Mouse (Mus musculus) right cerebral cortex, postnatal 25 days (tissue): ENCODE measurements at regions not wholly inside any gene's neighbourhood (a gene's known extent, or its start where the extent isn't known, plus 50 kb on each side); places are given as distances from the start of the nearest gene placed in this dataset.

Experiments used
- DNase-seq: peaks from one replicate; pipeline ENCODE4 v3.0.0; 2022

DNA sequence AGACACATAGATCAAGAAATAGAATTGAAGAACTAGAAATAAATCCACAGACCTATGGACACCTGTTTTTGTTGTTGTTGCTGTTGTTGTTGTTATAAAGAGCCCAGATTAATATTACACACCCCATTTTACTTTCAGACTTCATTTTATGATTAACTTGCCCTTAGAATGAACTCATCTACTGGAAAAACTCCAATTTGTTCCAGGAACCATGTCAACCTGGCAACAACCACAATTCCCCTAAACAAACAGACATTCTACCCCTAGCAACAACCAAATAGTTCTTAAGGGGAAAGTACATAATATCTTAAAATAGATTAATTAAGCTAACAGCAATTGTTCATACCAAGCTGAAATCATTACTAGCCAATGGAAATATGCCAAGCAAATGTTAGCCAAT, 646.1 kb downstream of the Gm9195 start:
- DNase-seq, result no peak

DNA sequence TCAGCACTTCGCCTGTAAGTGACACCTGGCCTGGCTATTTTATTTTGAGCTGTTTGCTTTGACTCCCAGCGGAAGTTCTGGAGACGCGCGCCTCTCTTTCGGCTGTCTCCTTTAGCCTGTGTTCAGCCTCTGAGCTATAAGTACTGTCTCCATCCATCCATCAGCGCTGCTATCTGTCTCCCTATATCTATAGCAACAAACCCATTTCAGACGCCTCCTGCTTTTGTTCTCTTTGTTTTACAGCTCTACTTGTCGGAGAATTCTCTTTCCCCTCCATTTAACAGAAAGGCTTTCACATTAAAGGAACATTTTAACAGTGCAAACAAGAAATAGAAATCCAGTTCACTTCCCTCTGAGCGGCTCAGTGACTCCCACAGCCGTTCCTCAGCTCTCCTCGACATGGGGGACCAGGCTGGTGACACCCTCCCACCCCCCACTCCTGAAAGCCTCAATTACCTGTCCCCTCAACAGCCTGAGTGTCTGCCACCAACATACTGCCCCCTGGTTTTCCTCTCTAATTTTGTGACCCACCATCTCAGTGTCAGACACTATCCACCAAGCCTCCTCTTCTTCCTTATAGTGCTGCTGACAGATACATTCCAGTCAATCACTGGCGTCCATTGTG, 682.7 kb downstream of the Gm9195 start:
- DNase-seq, result no peak

DNA sequence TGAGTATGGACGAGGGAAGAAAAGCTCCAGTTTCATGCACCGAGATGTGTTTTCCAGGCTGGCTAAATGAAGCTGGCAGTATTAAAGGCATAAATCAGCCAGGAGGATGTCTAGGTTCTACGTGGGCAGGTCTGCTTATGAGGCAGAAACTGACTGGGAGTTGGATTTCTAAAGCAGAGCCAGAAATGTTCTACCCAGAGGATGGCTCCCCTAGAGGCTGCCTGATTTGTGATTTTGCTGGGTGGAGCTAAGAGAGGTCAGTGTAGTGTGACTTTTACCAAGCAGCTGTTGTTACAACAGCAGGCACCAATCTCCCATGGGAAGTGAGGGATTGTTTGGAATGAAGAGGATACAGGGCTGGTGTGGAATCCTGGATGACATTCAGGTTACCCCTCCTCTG, 686.0 kb downstream of the Gm9195 start:
- DNase-seq, result peak; percentile 18

DNA sequence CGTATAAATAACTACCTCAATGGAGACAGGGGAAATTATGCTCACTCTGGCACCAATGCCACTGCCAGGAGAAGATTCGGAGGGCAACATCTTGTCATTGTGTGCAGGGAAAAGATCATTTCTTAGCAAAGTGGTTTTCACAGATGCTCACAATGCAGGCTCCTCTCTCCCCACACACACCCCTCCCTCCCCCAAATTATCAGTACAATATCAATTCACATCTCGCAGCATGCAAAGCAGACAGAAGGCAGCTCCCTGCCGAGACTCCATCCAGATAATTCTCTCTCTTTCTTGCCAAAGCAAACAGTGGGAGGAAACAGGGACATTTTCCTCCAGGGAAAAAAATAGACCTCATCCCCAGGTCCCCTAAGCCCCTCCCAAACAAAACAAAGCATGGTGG, 691.8 kb downstream of the Gm9195 start:
- DNase-seq, result no peak

DNA sequence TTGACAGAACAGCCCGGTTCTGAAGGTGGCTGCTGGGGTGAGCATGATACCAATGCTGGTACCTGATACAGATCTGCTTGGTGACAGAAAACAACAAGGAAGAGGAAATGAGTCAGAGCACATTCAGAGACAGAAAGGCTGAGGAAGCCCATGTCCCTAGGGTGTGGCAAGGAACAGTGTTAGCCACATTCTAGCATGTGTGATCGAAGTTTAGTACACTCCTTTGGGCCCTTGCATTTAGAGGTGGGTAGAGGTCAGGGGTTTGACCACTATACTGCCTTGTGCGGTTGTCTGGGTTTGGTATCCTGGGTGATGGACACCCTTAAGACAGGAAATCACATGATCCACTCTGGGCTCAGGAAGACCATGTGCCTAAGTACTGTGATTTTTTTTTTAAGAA, 695.9 kb downstream of the Gm9195 start:
- no peak for DNase-seq

DNA sequence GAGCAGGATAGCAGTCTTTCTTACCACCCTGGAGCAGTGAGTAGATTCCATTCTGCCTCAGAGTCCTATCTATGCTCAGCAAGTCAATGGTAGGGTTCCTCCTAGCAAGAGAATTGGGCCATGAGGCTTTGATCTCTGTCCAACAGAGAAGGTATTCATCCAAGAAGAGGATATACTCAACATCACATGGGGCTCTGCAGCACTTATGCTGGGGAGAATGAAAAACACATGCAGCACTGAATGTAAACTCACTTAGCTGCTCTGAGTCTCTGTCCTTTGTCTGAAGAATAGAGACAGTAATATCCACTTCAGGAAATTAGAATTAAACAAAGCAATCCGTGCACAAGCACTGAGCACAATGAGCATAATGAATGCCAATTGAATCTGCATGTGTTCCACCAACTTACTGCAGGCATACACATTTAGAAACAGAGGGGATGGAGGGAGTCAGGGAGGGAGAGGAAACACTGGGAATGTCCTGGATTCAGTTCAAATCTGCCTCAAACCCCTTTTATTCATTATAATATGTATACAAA, 714.6 kb downstream of the Gm9195 start:
- no peak for DNase-seq

DNA sequence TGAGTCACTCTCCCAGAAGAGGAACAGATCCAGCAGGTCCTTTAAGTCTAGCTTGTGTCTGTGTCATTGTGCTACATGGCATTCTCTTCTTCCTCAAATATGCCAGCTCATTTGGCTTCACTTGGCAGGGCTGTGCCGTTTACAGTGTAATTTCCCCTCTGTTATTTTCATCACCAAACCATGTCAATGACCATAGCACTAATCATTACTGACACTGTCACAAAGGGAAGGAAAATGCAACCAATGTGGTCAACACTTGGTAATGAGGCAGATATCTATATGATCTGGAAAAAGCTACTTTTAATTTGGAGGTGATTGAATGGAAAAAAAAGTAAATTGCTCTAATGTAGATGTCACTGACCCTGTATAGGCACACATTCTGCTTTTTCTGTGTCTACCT, 724.8 kb downstream of the Gm9195 start:
- DNase-seq, result no peak

DNA sequence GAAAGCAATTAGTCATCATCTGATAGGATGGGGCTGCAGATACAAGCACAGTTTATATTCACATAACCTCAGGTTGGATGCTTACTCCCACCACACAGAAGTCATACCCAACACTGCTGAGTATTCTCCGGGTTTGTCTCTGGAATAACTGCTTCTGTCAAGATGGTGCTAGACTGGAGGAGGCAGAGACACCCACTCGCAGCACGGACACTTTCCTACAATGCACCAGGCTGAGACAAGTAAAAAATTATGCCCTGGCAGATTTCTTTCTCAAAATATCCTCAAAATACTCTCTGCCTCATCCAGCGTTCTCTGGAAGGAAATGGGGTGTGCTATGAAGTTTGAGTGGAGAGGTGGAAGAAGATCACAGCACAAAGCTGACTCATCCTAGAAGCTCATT, 763.1 kb downstream of the Gm9195 start:
- DNase-seq, result peak; percentile 75

DNA sequence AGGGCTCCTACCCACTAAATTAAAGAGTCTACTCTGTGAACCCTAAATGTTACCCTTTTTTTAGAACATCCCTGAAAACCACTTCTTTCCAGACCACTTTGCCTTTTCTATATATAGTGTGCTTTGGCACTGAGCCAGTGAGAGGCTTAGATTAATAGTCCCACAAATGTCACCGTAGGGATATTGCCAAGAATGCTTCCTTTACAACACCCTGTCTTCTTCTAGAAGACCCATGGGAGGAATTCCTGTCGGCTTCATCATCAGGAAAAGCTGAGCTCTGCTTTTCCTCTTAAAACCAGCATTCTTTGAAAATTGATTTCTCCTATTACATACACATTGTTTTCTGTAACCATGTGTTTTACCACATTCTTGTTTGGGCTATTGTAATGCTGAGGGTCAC, 768.1 kb downstream of the Gm9195 start:
- no peak for DNase-seq

DNA sequence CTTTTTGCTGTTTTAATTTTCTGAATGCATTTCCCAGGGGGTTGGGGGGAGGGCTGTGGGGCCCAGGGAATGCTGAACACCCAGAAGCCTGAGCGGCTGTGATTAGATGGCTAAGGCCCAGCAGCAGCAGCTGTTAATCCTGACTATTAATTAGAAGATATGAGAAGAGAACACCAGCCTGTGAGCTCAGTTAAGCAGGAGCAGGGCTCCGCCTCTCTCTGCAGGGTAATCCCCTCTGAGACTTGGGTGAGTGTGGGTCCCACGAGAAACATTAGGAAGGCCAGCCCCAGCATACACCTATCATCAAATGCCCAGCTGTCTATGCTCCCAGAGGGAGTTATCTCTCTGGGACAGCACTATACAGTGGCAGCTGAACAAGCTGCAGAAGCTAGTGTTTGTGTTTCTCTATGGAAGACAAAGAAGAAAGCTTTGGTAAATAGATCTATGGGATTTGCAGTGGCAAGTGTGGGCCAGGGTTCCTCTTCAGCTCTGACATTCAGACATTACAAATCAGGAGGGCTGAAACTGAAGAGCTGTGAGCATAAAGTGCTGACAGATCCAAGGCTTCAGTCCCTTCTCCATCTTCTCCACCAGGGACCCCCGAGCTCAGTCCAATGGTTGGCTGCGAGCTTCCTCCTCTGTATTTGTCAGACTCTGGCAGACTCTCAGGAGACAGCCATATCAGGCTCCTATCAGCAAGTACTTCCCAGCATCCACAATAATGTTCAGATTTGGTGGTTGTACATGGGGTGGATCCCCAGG, 781.9 kb downstream of the Gm9195 start:
- no peak for DNase-seq

DNA sequence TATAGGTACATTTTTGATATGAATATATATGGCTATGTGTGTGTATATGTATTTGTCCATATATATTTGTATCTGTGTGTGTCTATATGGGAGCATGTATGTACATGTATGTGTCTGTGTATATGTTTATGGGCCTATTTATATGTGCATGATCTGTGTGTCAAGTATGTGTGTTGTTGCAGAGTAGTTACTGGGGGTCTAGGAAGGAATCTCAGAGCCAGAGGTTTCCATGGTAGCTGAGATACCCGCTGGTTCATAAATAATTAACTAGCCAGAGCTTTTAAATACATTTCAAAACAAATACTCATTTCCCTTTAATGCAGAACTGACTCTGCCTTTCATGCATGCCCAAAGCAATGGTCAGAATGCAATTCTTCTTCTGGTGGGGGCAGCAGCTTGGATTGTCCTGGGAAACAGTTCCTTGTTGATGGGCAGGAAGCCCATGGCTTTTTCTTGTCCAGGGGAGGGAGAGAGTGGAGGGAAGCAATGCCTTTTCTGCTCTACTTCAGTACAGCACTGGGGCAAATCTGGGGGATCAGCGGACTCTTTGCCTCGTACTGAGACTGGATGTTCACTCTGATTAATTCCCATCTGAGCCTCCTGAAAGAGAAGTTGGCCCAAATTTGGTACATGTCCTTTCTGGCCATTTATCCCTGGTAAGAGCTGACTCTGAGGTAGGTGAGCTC, 798.7 kb downstream of the Gm9195 start:
- DNase-seq, result no peak

DNA sequence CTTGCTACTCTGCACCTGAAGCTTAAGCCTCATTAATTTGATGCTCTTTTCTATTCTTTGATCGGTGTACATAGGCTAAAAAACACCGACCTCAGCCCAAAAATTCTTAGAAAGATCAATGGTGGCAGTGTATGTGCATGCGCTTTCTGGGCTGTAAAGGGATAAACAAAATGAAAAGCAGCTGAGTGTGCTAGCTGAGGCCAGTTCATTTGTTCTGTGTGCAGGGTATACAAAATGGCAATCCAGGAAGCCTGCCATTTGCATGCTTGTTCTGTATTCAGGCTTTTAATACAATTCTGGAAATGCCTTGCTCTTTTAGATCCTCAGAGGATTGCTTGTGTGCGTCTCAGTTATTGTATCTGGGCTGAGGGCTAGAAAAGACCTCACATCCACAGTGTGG, 817.1 kb downstream of the Gm9195 start:
- DNase-seq, result no peak

DNA sequence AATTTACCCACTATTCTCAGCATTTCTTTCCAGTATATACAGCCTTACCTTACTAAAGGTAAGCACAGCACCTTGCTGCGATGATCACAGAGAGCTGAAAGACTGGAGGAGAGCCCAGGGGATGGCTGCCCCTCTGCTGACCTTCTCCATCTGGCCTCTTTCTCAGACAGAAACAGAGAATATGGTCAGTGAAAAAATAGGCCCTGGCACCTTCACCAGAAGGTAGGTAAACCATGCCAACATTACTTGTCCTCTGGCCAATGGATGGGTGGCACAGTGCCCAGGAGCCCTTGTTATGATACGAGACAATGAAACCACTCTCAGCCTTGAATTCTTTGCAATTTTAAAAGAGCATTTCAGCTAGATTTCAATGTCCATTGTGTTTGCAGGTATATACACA, 817.8 kb downstream of the Gm9195 start:
- DNase-seq, result no peak

DNA sequence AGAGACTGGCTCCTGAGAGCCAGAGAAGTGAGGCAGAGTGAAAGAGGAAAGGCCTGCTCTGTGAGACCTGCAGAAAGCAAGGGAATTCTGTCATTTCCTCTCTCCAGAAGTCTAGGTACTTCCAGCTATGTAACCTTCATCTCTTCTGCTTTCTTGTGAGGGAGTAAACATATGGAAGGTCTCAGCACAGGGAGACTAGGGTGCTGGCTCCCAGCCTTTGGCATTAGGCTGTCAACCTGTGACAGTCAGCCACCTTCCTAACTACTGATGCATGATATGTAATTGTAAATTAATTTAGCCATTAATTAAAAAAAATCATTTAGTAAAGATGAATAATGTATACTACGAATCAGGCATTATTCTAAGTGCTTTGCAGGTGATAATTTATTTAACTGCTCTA, 819.2 kb downstream of the Gm9195 start:
- DNase-seq, result no peak

DNA sequence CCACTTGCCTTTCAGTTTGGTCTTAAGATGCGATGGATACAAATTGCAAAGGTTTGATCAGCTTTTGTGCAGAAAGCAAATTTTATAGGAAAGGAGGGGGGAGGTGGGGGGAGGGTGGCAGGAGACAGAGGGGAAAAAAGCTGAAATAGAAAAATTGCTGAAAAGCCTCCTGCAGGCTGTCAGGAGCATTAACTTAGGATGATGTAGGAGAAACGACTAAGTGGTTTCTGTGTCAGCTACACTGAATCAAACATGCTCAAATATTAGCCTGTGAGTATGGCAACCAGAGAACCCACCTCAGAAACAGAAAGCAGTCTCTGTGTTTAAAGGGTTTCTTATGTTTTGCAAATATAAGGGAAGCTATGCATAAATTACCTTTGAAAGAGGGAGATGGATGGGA, 819.6 kb downstream of the Gm9195 start:
- no peak for DNase-seq

DNA sequence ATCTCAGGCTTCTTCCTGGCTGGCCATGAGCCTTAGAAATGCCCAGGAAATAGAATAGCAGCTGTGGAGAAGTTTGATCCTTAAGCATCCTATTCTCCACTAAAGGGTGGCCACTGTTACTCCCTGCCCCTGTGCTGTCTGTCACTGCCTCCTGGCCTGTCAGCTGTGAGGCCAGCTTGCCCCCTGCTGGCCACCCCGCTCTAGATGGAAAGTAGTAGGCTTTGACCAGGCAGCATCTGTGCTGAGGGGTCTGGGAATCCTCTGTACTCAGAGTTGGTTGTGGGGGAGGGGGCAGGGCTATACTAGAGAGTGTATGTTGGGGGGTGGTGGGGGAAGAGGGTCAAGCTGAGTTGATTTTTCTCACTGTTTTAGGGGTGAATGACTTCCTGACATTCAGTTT, 821.2 kb downstream of the Gm9195 start:
- peak; percentile 23 for DNase-seq

DNA sequence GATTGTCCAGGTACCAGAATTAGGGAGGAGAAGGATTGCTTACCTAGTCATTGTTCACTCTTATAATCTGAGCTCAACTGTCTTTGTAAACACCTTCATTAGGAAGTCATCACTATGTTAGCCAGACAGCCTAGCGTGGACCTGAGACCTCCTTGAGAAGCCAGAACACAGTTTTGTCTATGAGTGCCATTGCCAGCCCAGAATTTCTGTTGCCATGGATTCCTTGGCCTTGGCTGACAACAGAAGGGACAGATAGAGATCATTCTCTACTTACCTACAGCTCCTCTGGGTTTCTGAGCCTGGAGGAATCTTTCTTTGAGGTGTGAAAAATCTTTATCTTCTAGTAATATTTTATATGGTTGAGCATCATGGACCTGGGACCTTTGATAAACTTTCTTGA, 825.0 kb downstream of the Gm9195 start:
- DNase-seq, result no peak

DNA sequence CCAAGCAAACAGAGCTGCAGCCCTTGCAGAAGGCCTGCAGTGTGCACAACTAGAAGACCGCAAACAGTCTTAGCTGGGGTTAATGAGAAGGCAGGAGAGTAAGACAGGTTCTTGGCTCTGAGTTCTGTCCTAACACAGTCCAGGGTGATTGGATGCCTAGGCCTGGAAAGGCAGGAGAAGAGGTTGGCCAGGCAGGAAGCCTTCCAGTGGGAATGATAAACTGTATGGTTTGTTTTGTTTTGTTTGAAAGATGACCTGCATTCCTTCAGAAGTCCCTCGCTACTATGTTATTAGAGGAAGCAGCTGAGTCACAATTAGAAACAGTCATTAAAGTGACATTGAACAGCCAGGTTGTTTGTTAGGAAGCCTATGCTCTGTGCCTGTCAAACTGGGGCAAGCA, 831.5 kb downstream of the Gm9195 start:
- DNase-seq, result no peak

DNA sequence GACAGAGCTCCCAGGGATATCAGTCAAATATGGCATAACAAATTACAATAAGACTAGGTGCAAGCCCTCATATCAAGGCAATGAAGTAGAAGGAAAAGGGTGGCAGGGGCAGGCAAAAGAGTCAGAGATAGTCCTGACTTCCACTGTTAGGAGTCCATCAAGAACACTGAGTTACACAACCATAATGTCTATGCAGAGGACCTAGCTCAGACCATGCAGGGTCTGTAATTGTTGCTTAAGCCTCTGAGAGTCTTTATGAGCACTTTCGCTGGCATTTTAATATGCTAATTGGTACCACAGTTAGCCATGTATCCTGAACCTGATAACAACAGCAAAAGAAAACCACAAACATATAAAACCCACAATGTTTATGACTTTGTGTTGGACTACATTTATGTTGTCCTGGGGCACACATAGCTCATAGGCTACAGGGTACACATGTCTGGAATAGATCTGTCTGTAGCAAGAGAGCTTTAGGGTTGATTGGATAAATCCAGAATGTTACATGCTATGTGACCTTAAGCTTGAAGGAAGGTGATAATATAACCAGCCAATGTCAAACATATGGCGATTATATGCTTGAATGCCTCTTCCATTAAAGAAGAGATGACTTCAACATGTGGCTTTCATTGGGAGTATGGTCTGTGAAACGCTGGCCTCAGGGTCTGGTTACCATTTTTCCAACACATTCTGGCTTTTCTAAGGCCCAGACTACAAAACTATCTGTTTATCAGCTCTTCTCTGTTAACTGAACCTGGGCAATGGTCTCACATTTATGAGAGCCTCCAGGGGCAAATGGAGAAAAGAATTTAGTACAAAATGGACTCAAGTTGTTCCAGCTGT, 836.6 kb downstream of the Gm9195 start:
- no peak for DNase-seq

DNA sequence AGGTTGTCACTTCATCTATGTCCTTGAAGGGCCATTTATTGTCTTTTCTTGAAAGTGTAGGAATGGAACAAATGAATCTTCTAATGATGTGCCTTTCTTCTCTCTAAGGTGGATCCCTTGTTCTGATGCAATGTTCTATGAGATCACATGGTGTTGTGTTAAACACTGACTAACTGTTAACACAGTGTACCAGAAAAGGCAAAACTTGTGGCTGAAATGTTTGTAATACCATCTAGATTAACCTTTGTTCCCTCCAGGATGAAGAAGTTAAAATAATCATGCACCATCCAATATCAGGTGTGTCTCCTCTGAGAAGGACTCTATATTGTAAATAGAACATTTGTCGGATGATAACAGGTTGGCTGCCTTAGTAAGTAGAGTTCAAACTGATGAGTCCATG, 849.1 kb downstream of the Gm9195 start:
- DNase-seq, result no peak

DNA sequence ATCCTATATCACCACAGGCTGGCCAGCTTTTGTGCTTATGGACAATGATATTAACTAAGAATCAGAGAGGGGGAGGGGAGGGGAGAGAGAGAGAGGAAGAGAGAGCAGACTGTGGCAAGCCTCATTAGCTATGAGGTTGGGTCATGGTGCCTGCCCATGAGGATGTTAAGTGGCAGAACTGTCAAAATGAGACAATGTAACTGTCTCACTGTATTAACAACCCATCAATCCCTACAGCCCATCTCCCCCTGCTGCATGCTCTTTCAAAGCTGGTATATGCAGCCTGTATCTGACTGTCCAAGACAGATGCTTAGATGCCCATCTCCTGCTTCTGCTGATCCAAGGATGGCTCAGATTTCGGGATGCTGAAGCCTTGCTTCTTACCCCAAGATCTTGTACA, 852.6 kb downstream of the Gm9195 start:
- no peak for DNase-seq

DNA sequence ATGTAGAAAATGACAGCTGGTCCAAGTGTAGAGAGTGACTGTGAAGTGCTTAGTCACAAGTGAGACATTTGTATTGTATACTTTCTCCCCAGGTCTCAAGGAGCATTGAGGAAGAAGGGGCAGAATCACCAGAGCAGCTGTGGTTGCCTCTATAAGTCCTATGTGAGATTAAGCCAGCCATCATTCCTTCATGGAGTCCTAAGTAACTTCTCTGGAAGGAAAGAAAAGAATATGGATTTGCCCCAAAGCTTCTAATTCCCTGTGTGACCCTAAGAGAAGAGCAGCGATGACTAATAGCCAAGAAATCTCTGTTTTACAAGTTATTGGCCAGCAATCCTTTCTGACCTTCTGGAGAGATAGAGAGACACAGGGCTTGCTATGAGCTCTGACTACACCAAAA, 856.5 kb downstream of the Gm9195 start:
- DNase-seq, result no peak

DNA sequence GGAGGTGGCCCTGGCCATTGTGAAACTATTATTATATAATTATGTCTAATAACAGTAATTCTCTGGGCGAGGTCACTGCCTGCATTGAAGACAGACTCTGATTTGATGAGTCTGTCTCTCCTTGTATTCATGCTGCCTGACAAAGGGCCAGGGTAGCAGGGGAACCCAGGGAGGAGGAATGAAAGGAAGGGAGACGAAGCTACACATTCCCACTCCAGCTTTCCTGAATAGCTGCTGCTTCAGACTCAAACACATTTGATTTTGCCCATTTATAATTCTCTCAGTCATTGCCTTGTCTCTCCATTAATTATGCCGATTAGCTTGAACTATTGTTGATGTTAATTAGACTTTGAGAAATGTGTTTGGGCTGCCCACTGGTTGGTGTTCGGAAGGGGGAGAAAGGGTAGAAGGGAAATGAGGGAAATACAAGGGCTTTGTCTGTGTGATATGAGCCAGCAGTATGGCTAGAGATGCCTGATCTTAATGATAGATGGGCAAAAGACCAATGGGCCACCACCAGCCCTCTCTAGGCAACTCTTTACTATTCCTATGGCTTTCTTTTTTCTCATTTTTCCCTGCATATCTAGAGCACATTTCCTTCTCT, 881.8 kb downstream of the Gm9195 start:
- no peak for DNase-seq
